Mouse (Mus musculus): ENCODE results near the gene Fsd1l. TPM values are rescaled to one million over a fixed set of nuclear protein-coding genes. Genes with fewer than 3 reads are reported as not detected.

Gene Fsd1l
- 30.6 and 35.5 TPM in 2 replicates for polyA plus RNA-seq (2015; fragmentation: Nextera tagmentation; extraction: Ambion mirVana)

GRCm38 (mm10) chr4:53631316-53632010 is at the start of gene Fsd1l:
Gene Fsd1l, plus strand, starts transcription at chr4:53631471.
- H3K4me1 ChIP-seq (replicated peaks): peaks cover 42% of the 10 kb centered on the region
- H3K36me3 ChIP-seq: no peaks in the 10 kb centered on the region
- H3K9me3 ChIP-seq: no peaks in the 10 kb centered on the region
- H3K4me2 ChIP-seq: peak within 1 kb of the TSS; percentile 68
- WGBS: under 1% methylated on average over 75 of the region's 88 CpGs
- 0 out of 2 replicates have a peak, but pooled peaks cover 3% of the 10 kb centered on the region for H3K27me3 ChIP-seq
- peak within 1 kb of the TSS; percentile 87 for H3K27ac ChIP-seq (replicated peaks)
- H3K9ac ChIP-seq: peak within 1 kb of the TSS; percentile 65
- peak within 1 kb of the TSS; percentile 82 for H3K4me3 ChIP-seq
- ATAC-seq (ENCODE audit: low FRiP score, low read depth): peak; percentile 92

GRCm38 (mm10) chr4:53587676-53588075 is 43.6 kb upstream of the Fsd1l start:
- no peaks in the 10 kb centered on the region for H3K9me3 ChIP-seq
- peaks cover 3% of the 10 kb centered on the region; the same call in 1 of the 2 replicates for H3K4me1 ChIP-seq (replicated peaks)
- no peak overlapping the region for H3K4me3 ChIP-seq
- H3K36me3 ChIP-seq: no peaks in the 10 kb centered on the region
- ATAC-seq (ENCODE audit: low FRiP score, low read depth): no peak
- no peak overlapping the region for H3K27ac ChIP-seq (replicated peaks)
- H3K4me2 ChIP-seq: no peak overlapping the region
- H3K27me3 ChIP-seq: no peaks in the 10 kb centered on the region
- no peak overlapping the region for H3K9ac ChIP-seq

GRCm38 (mm10) chr4:53588936-53589335 is 42.3 kb upstream of the Fsd1l start:
- Histone ChIP-seq H3K4me2 (no peak overlapping the region), H3K4me1 (replicated peaks) (peaks cover 4% of the 10 kb centered on the region; the same call in 1 of the 2 replicates), H3K9me3 (no peaks in the 10 kb centered on the region), H3K9ac (no peak overlapping the region), H3K27me3 (no peaks in the 10 kb centered on the region), H3K27ac (replicated peaks) (no peak overlapping the region), H3K4me3 (no peak overlapping the region), H3K36me3 (no peaks in the 10 kb centered on the region)
- ATAC-seq (ENCODE audit: low FRiP score, low read depth): no peak
- WGBS: 65% methylated on average over 1 of the region's 1 CpGs

- no peak overlapping the region for H3K9ac ChIP-seq
- no peak overlapping the region for H3K27ac ChIP-seq (replicated peaks)
- no peak overlapping the region for H3K4me3 ChIP-seq
- no peaks in the 10 kb centered on the region for H3K27me3 ChIP-seq
- no peak overlapping the region for H3K4me2 ChIP-seq
- peaks cover 6% of the 10 kb centered on the region; the same call in 1 of the 2 replicates for H3K4me1 ChIP-seq (replicated peaks)
- ATAC-seq (ENCODE audit: low FRiP score, low read depth): no peak
- no peaks in the 10 kb centered on the region for H3K36me3 ChIP-seq
- no peaks in the 10 kb centered on the region for H3K9me3 ChIP-seq
- 80% methylated on average over 4 of the region's 4 CpGs for WGBS
These were observed 41.8 kb upstream of the Fsd1l start for GRCm38 (mm10) chr4:53589466-53589865.

DNA sequence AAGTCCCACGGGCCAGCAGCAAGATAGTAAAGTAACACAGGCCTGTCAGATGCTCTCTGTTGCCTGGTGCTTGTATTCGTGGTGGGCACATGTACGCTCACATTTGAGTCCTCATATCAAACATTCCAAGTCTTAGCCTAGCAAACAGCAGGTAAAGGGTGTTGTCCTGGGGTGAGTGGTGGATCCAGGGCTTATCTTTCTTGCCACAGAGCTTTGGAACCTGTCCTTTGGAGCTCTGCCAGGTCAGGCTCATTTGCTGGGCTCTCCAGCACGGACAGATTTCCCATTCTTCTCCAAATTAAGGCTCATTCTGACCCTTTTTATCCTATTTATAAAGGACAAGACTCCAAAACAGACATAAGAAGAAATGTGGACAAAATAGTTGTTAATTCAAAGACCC is 41.1 kb upstream of the Fsd1l start:
- Histone ChIP-seq H3K27ac (replicated peaks) (no peak overlapping the region), H3K4me1 (replicated peaks) (peaks cover 6% of the 10 kb centered on the region; the same call in 1 of the 2 replicates), H3K27me3 (no peaks in the 10 kb centered on the region), H3K36me3 (no peaks in the 10 kb centered on the region), H3K9me3 (no peaks in the 10 kb centered on the region), H3K4me2 (no peak overlapping the region), H3K4me3 (no peak overlapping the region), H3K9ac (no peak overlapping the region)
- no peak for ATAC-seq (ENCODE audit: low FRiP score, low read depth)
- 78% methylated on average over 4 of the region's 4 CpGs for WGBS

DNA sequence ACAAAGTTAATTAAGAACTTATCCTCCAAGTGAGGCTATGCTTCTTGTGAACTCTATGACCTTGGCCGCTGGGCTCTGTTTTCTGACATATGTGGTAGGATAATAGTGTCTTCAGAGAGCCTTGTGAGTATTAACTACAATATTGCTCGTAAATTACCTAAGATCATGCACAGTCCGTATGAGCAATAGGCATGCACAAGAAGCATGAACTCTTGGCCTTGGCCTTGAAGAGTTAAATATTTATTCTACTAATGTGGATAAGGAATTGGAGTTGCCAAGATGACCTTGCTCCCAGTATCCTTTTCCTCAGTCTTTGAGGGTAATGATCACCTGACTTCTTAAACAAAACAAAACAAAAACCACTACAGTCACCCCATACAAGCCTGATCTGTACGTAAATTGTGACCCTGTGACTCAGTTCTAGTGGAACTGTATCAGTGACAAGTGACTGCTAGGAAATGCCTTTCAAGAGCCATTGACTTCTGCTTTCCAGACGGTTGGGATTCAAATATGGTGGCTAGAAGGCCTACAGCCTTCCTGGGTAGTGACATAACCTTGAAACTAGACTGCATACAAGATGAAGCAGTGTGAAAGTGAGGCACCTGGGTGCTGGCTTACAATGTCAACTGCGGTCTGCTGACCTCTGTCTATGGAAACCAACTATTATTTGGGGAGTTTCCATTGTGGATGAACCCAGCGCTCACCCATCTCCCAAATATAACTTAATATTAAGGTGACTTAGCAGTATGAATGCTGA is 40.4 kb upstream of the Fsd1l start:
- H3K4me2 ChIP-seq: no peak overlapping the region
- ATAC-seq (ENCODE audit: low FRiP score, low read depth): no peak
- no peak overlapping the region for H3K27ac ChIP-seq (replicated peaks)
- no peaks in the 10 kb centered on the region for H3K36me3 ChIP-seq
- peaks cover 6% of the 10 kb centered on the region; the same call in 1 of the 2 replicates for H3K4me1 ChIP-seq (replicated peaks)
- H3K9me3 ChIP-seq: no peaks in the 10 kb centered on the region
- WGBS: 91% methylated on average over 7 of the region's 7 CpGs
- no peak overlapping the region for H3K4me3 ChIP-seq
- no peaks in the 10 kb centered on the region for H3K27me3 ChIP-seq
- H3K9ac ChIP-seq: no peak overlapping the region

- ATAC-seq (ENCODE audit: low FRiP score, low read depth): no peak
- WGBS: 72% methylated on average over 11 of the region's 11 CpGs
- no peak overlapping the region for H3K27ac ChIP-seq (replicated peaks)
These were observed 39.7 kb upstream of the Fsd1l start for GRCm38 (mm10) chr4:53591536-53591935.

GRCm38 (mm10) chr4:53591941-53592340 is 39.3 kb upstream of the Fsd1l start:
- Histone ChIP-seq H3K27me3 (no peaks in the 10 kb centered on the region), H3K27ac (replicated peaks) (no peak overlapping the region), H3K4me1 (replicated peaks) (peaks cover 6% of the 10 kb centered on the region; the same call in 1 of the 2 replicates), H3K9ac (no peak overlapping the region), H3K9me3 (no peaks in the 10 kb centered on the region), H3K4me3 (no peak overlapping the region), H3K36me3 (no peaks in the 10 kb centered on the region), H3K4me2 (no peak overlapping the region)
- WGBS: 53% methylated on average over 8 of the region's 8 CpGs
- ATAC-seq (ENCODE audit: low FRiP score, low read depth): no peak

More at GRCm38 (mm10) chr4:53591536-53591935, 39.7 kb upstream of the Fsd1l start:
- Histone ChIP-seq H3K4me3 (no peak overlapping the region), H3K9me3 (no peaks in the 10 kb centered on the region), H3K36me3 (no peaks in the 10 kb centered on the region), H3K27me3 (no peaks in the 10 kb centered on the region), H3K4me1 (replicated peaks) (peaks cover 6% of the 10 kb centered on the region; the same call in 1 of the 2 replicates), H3K4me2 (no peak overlapping the region), H3K9ac (no peak overlapping the region)

- Histone ChIP-seq H3K36me3 (no peaks in the 10 kb centered on the region), H3K27ac (replicated peaks) (no peak overlapping the region), H3K9me3 (no peaks in the 10 kb centered on the region), H3K4me2 (no peak overlapping the region), H3K4me3 (no peak overlapping the region), H3K9ac (no peak overlapping the region), H3K27me3 (no peaks in the 10 kb centered on the region), H3K4me1 (replicated peaks) (peaks cover 6% of the 10 kb centered on the region; the same call in 1 of the 2 replicates)
- WGBS: 74% methylated on average over 9 of the region's 9 CpGs
- no peak for ATAC-seq (ENCODE audit: low FRiP score, low read depth)
These were observed 38.9 kb upstream of the Fsd1l start for GRCm38 (mm10) chr4:53592386-53592785.

- Histone ChIP-seq H3K4me2 (no peak overlapping the region), H3K27me3 (no peaks in the 10 kb centered on the region), H3K36me3 (no peaks in the 10 kb centered on the region), H3K9ac (no peak overlapping the region), H3K27ac (replicated peaks) (no peak overlapping the region), H3K4me3 (no peak overlapping the region), H3K4me1 (replicated peaks) (peaks cover 6% of the 10 kb centered on the region; the same call in 1 of the 2 replicates), H3K9me3 (no peaks in the 10 kb centered on the region)
- WGBS: 35% methylated on average over 4 of the region's 4 CpGs
- no peak for ATAC-seq (ENCODE audit: low FRiP score, low read depth)
These were observed 37.1 kb upstream of the Fsd1l start for GRCm38 (mm10) chr4:53594204-53594603.

- H3K27me3 ChIP-seq: no peaks in the 10 kb centered on the region
- no peak overlapping the region for H3K4me3 ChIP-seq
- no peak overlapping the region for H3K27ac ChIP-seq (replicated peaks)
- ATAC-seq (ENCODE audit: low FRiP score, low read depth): no peak; the same call in 1 of the 2 replicates
- no peak overlapping the region for H3K9ac ChIP-seq
- WGBS: 78% methylated on average over 12 of the region's 12 CpGs
- H3K4me1 ChIP-seq (replicated peaks): peaks cover 6% of the 10 kb centered on the region; the same call in 1 of the 2 replicates
- no peaks in the 10 kb centered on the region for H3K9me3 ChIP-seq
- H3K4me2 ChIP-seq: no peak overlapping the region
- H3K36me3 ChIP-seq: no peaks in the 10 kb centered on the region
These were observed 35.8 kb upstream of the Fsd1l start for GRCm38 (mm10) chr4:53595246-53596062.
